Mouse (Mus musculus): ENCODE data around the gene Scaf11. TPM values are rescaled to one million over a fixed set of nuclear protein-coding genes. Genes with fewer than 3 reads are reported as not detected.
"Not testable (repeated sequence)": the region's sequence is repeated elsewhere in the genome, so short reads cannot be mapped to it uniquely, and the experiment has no call there.

The Scaf11 gene
- polyA plus RNA-seq, 1 experiment, result 14.6 TPM

- TF ChIP-seq GATA1 (IDR thresholded peaks at IDR 0.05; ENCODE audit: borderline replicate concordance, low read length) (no peak), FLI1 (IDR thresholded peaks at IDR 0.05; ENCODE audit: low read length) (no peak)
- Histone ChIP-seq H3K36me3 (replicated peaks; ENCODE audit: low read length) (peaks cover 18% of the 10 kb centered on the region), H3K27me3 (replicated peaks) (no peaks in the 10 kb centered on the region), H3K9me3 (no peaks in the 10 kb centered on the region), H3K4me3 (replicated peaks) (no peak overlapping the region), H3K4me1 (peaks cover 64% of the 10 kb centered on the region)
Measured at GRCm38 (mm10) chr15:96457338-96457664, 3.3 kb downstream of the Scaf11 start.

GRCm38 (mm10) chr15:96456651-96457337 is 3.8 kb downstream of the Scaf11 start:
- peaks cover 64% of the 10 kb centered on the region for H3K4me1 ChIP-seq
- no peaks in the 10 kb centered on the region for H3K9me3 ChIP-seq
- H3K27me3 ChIP-seq (replicated peaks), result no peaks in the 10 kb centered on the region
- TF ChIP-seq FLI1 (IDR thresholded peaks at IDR 0.05; ENCODE audit: low read length) (no peak), GATA1 (IDR thresholded peaks at IDR 0.05; ENCODE audit: borderline replicate concordance, low read length) (no peak)
- peaks cover 22% of the 10 kb centered on the region for H3K36me3 ChIP-seq (replicated peaks; ENCODE audit: low read length)
- H3K4me3 ChIP-seq (replicated peaks), result no peak overlapping the region

GRCm38 (mm10) chr15:96455595-96456214 is 4.9 kb downstream of the Scaf11 start:
- Histone ChIP-seq H3K36me3 (replicated peaks; ENCODE audit: low read length) (peaks cover 29% of the 10 kb centered on the region), H3K4me3 (replicated peaks) (no peak overlapping the region), H3K4me1 (peaks cover 63% of the 10 kb centered on the region), H3K9me3 (no peaks in the 10 kb centered on the region), H3K27me3 (replicated peaks) (no peaks in the 10 kb centered on the region)
- no peak for TF ChIP-seq FLI1 (IDR thresholded peaks at IDR 0.05; ENCODE audit: low read length)

GRCm38 (mm10) chr15:96453346-96453745 is 7.3 kb downstream of the Scaf11 start:
- Histone ChIP-seq H3K9me3 (no peaks in the 10 kb centered on the region), H3K4me1 (peaks cover 67% of the 10 kb centered on the region), H3K36me3 (replicated peaks; ENCODE audit: low read length) (peaks cover 36% of the 10 kb centered on the region), H3K27me3 (replicated peaks) (no peaks in the 10 kb centered on the region), H3K4me3 (replicated peaks) (no peak overlapping the region)
- TF ChIP-seq GATA1 (IDR thresholded peaks at IDR 0.05; ENCODE audit: borderline replicate concordance, low read length) (no peak), FLI1 (IDR thresholded peaks at IDR 0.05; ENCODE audit: low read length) (no peak)

- H3K9me3 ChIP-seq, result no peaks in the 10 kb centered on the region
- peaks cover 42% of the 10 kb centered on the region for H3K4me1 ChIP-seq
- peak overlapping the region; percentile 54 for H3K4me3 ChIP-seq (replicated peaks)
- H3K27me3 ChIP-seq (replicated peaks), result no peaks in the 10 kb centered on the region
- peaks cover 61% of the 10 kb centered on the region for H3K36me3 ChIP-seq (replicated peaks; ENCODE audit: low read length)
- no peak for TF ChIP-seq FLI1 (IDR thresholded peaks at IDR 0.05; ENCODE audit: low read length)
- no peak for TF ChIP-seq GATA1 (IDR thresholded peaks at IDR 0.05; ENCODE audit: borderline replicate concordance, low read length)
Measured at GRCm38 (mm10) chr15:96448656-96449299, 11.9 kb downstream of the Scaf11 start.

- Histone ChIP-seq H3K36me3 (replicated peaks; ENCODE audit: low read length) (peaks cover 74% of the 10 kb centered on the region), H3K9me3 (no peaks in the 10 kb centered on the region), H3K27me3 (replicated peaks) (no peaks in the 10 kb centered on the region), H3K4me1 (peaks cover 33% of the 10 kb centered on the region), H3K4me3 (replicated peaks) (no peak overlapping the region)
- TF ChIP-seq GATA1 (IDR thresholded peaks at IDR 0.05; ENCODE audit: borderline replicate concordance, low read length) (no peak), FLI1 (IDR thresholded peaks at IDR 0.05; ENCODE audit: low read length) (no peak)
Measured at GRCm38 (mm10) chr15:96446785-96447184, 13.9 kb downstream of the Scaf11 start.

- not testable (repeated sequence) for H3K27me3 ChIP-seq (replicated peaks); H3K9me3 ChIP-seq; H3K4me3 ChIP-seq (replicated peaks)
- Histone ChIP-seq H3K4me1 (peaks cover 15% of the 10 kb centered on the region; the same call in 1 of the 2 replicates), H3K36me3 (replicated peaks; ENCODE audit: low read length) (peaks cover 89% of the 10 kb centered on the region)
Measured at GRCm38 (mm10) chr15:96441480-96441879, 19.2 kb downstream of the Scaf11 start.

- TF ChIP-seq GATA1 (IDR thresholded peaks at IDR 0.05; ENCODE audit: borderline replicate concordance, low read length) (no peak), FLI1 (IDR thresholded peaks at IDR 0.05; ENCODE audit: low read length) (no peak)
- Histone ChIP-seq H3K4me1 (peaks cover 12% of the 10 kb centered on the region), H3K9me3 (peaks cover 7% of the 10 kb centered on the region; the same call in 1 of the 2 replicates), H3K27me3 (replicated peaks) (no peaks in the 10 kb centered on the region), H3K4me3 (replicated peaks) (no peak overlapping the region), H3K36me3 (replicated peaks; ENCODE audit: low read length) (peaks cover 93% of the 10 kb centered on the region)
Measured at GRCm38 (mm10) chr15:96434202-96434601, 26.4 kb downstream of the Scaf11 start.

GRCm38 (mm10) chr15:96419920-96420319 is 40.7 kb downstream of the Scaf11 start:
- H3K27me3 ChIP-seq (replicated peaks), result no peaks in the 10 kb centered on the region
- H3K9me3 ChIP-seq, result no peaks in the 10 kb centered on the region
- H3K4me3 ChIP-seq (replicated peaks), result no peak overlapping the region
- no peaks in the 10 kb centered on the region for H3K4me1 ChIP-seq
- TF ChIP-seq GATA1 (IDR thresholded peaks at IDR 0.05; ENCODE audit: borderline replicate concordance, low read length) (no peak), FLI1 (IDR thresholded peaks at IDR 0.05; ENCODE audit: low read length) (no peak)
- H3K36me3 ChIP-seq (replicated peaks; ENCODE audit: low read length), result peaks cover 98% of the 10 kb centered on the region

GRCm38 (mm10) chr15:96418161-96418560 is 42.5 kb downstream of the Scaf11 start:
- H3K27me3 ChIP-seq (replicated peaks), result no peaks in the 10 kb centered on the region
- no peaks in the 10 kb centered on the region for H3K4me1 ChIP-seq
- H3K36me3 ChIP-seq (replicated peaks; ENCODE audit: low read length), result peaks cover 99% of the 10 kb centered on the region
- H3K9me3 ChIP-seq, result no peaks in the 10 kb centered on the region
- TF ChIP-seq GATA1 (IDR thresholded peaks at IDR 0.05; ENCODE audit: borderline replicate concordance, low read length) (no peak), FLI1 (IDR thresholded peaks at IDR 0.05; ENCODE audit: low read length) (no peak)
- H3K4me3 ChIP-seq (replicated peaks), result no peak overlapping the region
